Mouse (Mus musculus) stomach, embryonic 14.5 days (tissue): ENCODE measurements around the gene Sesn2. TPM values are rescaled to one million over a fixed set of nuclear protein-coding genes. Genes with fewer than 3 reads are reported as not detected.

Experiments used
- ATAC-seq: fragments of 200-750 bp; cut with Nextera tagmentation; 2 replicates; pipeline ENCODE4 v1.8.0; 2017; ENCODE audit warnings: low read depth, moderate TSS enrichment; ENCODE audit not compliant: insufficient number of reproducible peaks, insufficient read depth, low FRiP score
- H3K27ac ChIP-seq: fragments of 300-500 bp; sonication (generic); 2 replicates; pipeline ENCODE4 v1.5.1; 2014; ENCODE audit warnings: mild to moderate bottlenecking, low read length, moderate library complexity, mixed read lengths
- H3K27me3 ChIP-seq: fragments of 300-500 bp; sonication (generic); 2 replicates; pipeline ENCODE4 v1.6.1; 2014; ENCODE audit warnings: low read length, control low read depth, mixed read lengths; ENCODE audit not compliant: control insufficient read depth, insufficient read depth
- H3K36me3 ChIP-seq: fragments of 300-500 bp; sonication (generic); 2 replicates; pipeline ENCODE4 v1.6.1; 2014; ENCODE audit warnings: mild to moderate bottlenecking, control low read depth, low read length, moderate library complexity, mixed read lengths; ENCODE audit not compliant: control insufficient read depth, insufficient read depth
- H3K4me1 ChIP-seq: fragments of 300-500 bp; sonication (generic); 2 replicates; pipeline ENCODE4 v1.6.1; 2014; ENCODE audit warnings: low read length, control low read depth, mixed read lengths; ENCODE audit not compliant: control insufficient read depth, insufficient read depth
- H3K4me2 ChIP-seq: fragments of 300-500 bp; sonication (generic); replicated peaks from 2 replicates; pipeline ENCODE4 v1.6.1; 2014; ENCODE audit warnings: low read depth, low read length, control low read depth
- H3K4me3 ChIP-seq: fragments of 300-500 bp; sonication (generic); 2 replicates; pipeline ENCODE4 v1.5.1; 2014; ENCODE audit warnings: low read depth, low read length, control low read depth
- H3K9ac ChIP-seq: fragments of 300-500 bp; sonication (generic); replicated peaks from 2 replicates; pipeline ENCODE4 v1.6.1; 2014; ENCODE audit warnings: low read depth, mild to moderate bottlenecking, control low read depth, low read length, moderate library complexity, mixed read lengths
- H3K9me3 ChIP-seq: fragments of 300-500 bp; sonication (generic); 2 replicates; pipeline ENCODE4 v1.6.1; 2016; ENCODE audit warnings: low read depth, low read length, control low read depth; ENCODE audit not compliant: control insufficient read depth
- WGBS: fragments of 180-500 bp; shearing (Covaris S2); extraction: QIAGEN DNeasy Blood & Tissue Kit; methylation state at CpG from one replicate; pipeline ENCODE4 v1.1.7; 2014; 5-methylcytosine and 5-hydroxymethylcytosine counted together
- polyA plus RNA-seq: library from polyadenylated mRNA; unstranded; fragments of >200 nt; fragmentation: Nextera tagmentation; extraction: Ambion mirVana; gene quantifications from 2 replicates; pipeline ENCODE4 v1.2.1, GENCODE M21; 2014

The Sesn2 gene
- polyA plus RNA-seq, 1 experiment from 2014 or later, result 9.6 TPM

DNA sequence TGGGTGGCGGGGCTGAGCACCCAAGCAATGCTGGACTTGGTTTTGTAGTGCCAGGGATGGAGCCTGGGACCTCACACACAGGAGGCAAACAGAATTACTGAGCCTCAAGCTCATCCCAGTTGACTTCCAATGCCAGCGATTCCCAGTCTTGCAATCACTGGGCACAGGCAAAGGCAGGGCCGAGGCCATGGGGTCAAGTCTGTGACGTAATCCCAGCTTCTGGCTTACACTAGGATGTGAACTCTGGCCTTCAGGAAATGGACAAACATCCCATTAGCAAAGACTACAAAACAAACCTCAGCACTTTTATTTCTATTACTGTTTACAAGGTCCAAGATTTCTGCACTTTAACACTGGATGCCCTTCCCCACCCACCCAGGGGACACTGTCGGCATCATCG, 18.6 kb downstream of the Sesn2 start:
- no peaks in the 10 kb centered on the region for H3K27me3 ChIP-seq
- ATAC-seq, result no peak
- no peaks in the 10 kb centered on the region for H3K9me3 ChIP-seq
- no peak overlapping the region for H3K27ac ChIP-seq
- H3K4me1 ChIP-seq, result no peaks in the 10 kb centered on the region
- WGBS, result 77% methylated on average over 6 of the region's 6 CpGs
- H3K9ac ChIP-seq, result no peak overlapping the region
- H3K4me2 ChIP-seq, result no peak overlapping the region
- no peak overlapping the region for H3K4me3 ChIP-seq
- peaks cover 20% of the 10 kb centered on the region; the same call in 1 of the 2 replicates for H3K36me3 ChIP-seq

DNA sequence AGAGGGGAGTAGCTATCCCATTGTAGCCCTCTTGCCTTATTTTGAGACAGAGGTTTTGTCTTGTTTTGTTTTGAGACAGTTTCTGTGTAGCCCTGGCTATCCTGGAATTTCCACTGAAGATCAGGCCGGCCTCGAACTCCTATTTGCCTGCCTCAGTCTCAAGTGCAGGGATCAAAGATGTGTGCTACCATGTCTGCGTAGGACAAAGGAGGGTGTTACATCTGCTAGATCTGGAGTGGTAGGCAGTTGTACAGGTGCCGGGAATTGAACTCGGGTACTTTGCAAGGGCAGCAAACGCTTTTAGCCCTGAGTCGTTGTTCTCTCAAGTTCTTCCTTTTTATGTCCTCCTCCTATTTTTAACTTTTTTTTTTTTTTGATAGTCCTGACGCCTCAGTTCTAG, 19.2 kb downstream of the Sesn2 start:
- no peak for ATAC-seq
- Histone ChIP-seq H3K4me1 (no peaks in the 10 kb centered on the region), H3K27me3 (no peaks in the 10 kb centered on the region), H3K36me3 (peaks cover 16% of the 10 kb centered on the region; the same call in 1 of the 2 replicates), H3K9ac (no peak overlapping the region), H3K4me3 (no peak overlapping the region), H3K4me2 (no peak overlapping the region), H3K27ac (no peak overlapping the region), H3K9me3 (no peaks in the 10 kb centered on the region)
- WGBS, result 91% methylated on average over 8 of the region's 8 CpGs

DNA sequence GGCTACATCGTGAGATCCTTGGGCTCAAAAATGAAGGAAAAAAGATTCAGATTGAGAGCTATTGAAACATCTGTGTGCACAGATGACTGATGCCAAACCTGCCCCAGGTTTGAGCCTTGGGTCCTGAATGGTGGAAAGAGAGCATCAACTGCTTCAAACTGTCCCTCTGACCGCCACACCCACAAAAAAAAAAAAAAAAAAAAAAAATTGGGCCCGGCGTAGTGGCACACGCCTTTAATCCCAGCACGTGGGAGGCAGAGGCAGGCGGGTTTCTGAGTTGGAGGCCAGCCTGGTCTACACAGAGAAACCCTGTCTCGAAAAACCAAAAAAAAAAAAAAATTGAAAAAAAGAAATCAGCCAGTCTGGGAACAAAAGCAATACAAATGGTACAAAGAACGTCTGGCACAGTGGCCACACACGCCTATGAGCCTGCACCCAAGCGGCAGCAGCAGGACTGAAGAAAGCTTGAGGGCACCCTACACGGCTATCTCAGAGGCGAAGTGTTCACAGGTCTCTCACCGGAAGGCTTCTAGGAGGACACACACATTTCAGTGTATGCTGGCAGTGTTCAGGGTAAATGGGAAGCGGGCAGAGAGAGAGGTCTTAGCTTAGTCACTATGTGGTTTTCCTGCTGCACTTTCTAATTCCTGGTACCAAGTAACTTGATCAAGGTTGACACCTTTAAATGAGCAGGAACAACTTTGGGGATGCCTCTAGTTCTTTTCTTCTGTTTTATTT, 19.9 kb downstream of the Sesn2 start:
- Histone ChIP-seq H3K36me3 (peaks cover 13% of the 10 kb centered on the region; the same call in 1 of the 2 replicates), H3K4me1 (no peaks in the 10 kb centered on the region), H3K9me3 (no peaks in the 10 kb centered on the region), H3K27ac (no peak overlapping the region), H3K4me2 (no peak overlapping the region), H3K4me3 (no peak overlapping the region), H3K9ac (no peak overlapping the region), H3K27me3 (no peaks in the 10 kb centered on the region)
- ATAC-seq, result no peak
- WGBS, result 90% methylated on average over 15 of the region's 15 CpGs

DNA sequence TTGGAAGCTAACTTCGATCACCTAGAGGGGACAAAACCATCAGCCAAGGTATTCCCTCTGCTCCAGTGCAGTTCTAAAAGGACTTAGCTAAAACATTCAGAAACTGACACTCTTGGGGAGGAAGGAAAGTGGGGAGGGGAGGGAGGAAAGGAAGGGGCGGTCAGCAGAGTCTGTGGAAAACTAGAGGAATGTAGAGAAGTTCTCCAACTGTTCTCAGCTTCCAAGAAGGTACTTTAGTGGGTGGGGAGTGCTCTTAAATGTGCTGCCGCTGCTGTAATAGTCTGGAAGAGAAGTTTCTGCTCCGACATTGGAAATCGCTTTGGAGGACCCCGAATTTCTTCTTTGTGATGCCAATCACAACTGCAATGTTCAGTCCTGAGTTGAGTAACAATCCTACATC, 21.3 kb downstream of the Sesn2 start:
- Histone ChIP-seq H3K27me3 (no peaks in the 10 kb centered on the region), H3K27ac (no peak overlapping the region), H3K36me3 (0 out of 2 replicates have a peak, but pooled peaks cover 8% of the 10 kb centered on the region), H3K9ac (no peak overlapping the region), H3K4me2 (no peak overlapping the region), H3K9me3 (no peaks in the 10 kb centered on the region), H3K4me3 (no peak overlapping the region), H3K4me1 (no peaks in the 10 kb centered on the region)
- WGBS, result 66% methylated on average over 6 of the region's 6 CpGs
- ATAC-seq, result no peak

- Histone ChIP-seq H3K4me2 (no peak overlapping the region), H3K9ac (no peak overlapping the region), H3K27ac (no peak overlapping the region), H3K36me3 (0 out of 2 replicates have a peak, but pooled peaks cover 5% of the 10 kb centered on the region), H3K9me3 (no peaks in the 10 kb centered on the region), H3K4me3 (no peak overlapping the region), H3K4me1 (no peaks in the 10 kb centered on the region), H3K27me3 (no peaks in the 10 kb centered on the region)
- WGBS, result 79% methylated on average over 3 of the region's 3 CpGs
- no peak for ATAC-seq
Observed at GRCm38 (mm10) chr4:132488521-132488920, 21.8 kb downstream of the Sesn2 start.

DNA sequence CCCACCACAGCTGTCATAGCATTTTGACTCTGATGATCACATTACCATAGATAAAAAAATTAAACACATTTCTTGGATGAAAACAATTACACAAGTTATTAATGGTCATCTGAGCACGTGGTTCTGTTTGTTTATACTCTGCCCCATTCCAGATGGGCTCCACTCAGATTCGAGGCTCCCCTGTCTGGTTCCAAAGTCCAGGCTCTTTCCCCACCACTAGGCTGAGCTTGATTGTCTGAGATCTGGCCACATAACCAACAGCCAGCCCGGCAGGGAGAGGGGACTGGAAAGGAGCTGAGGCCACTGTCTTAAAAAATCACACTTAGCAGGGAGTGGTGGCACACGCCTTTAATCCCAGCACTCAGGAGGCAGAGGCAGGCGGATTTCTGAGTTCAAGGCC, 25.5 kb downstream of the Sesn2 start:
- no peaks in the 10 kb centered on the region for H3K36me3 ChIP-seq
- no peak overlapping the region for H3K4me2 ChIP-seq
- no peaks in the 10 kb centered on the region for H3K9me3 ChIP-seq
- no peak overlapping the region for H3K4me3 ChIP-seq
- H3K9ac ChIP-seq, result no peak overlapping the region
- ATAC-seq, result no peak
- no peaks in the 10 kb centered on the region for H3K27me3 ChIP-seq
- 46% methylated on average over 5 of the region's 5 CpGs for WGBS
- no peaks in the 10 kb centered on the region for H3K4me1 ChIP-seq
- no peak overlapping the region for H3K27ac ChIP-seq

DNA sequence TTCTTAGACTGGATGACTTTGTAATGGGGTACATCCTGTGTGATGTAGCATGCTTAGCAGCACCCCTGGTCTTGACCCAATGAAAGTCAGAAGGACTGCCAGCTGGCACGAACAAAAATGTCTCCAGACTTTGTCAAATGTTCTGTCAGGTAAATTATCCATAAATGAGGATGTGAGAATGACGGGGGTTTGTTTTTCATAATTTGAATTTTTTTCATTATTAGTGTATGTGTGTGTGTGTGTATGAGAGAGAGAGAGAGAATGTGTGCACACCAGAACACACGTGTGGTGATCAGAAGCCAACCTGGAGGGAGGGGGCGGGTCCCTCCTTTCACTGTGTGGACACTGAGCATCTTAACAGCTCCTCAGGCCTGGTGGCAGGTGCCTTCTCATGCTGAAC, 26.1 kb downstream of the Sesn2 start:
- no peak overlapping the region for H3K4me2 ChIP-seq
- H3K27ac ChIP-seq, result no peak overlapping the region
- H3K9ac ChIP-seq, result no peak overlapping the region
- no peaks in the 10 kb centered on the region for H3K9me3 ChIP-seq
- H3K27me3 ChIP-seq, result no peaks in the 10 kb centered on the region
- WGBS, result 70% methylated on average over 4 of the region's 4 CpGs
- ATAC-seq, result no peak
- H3K36me3 ChIP-seq, result no peaks in the 10 kb centered on the region
- no peaks in the 10 kb centered on the region for H3K4me1 ChIP-seq
- H3K4me3 ChIP-seq, result no peak overlapping the region

GRCm38 (mm10) chr4:132482956-132483608, 27.2 kb downstream of the Sesn2 start:
- no peak overlapping the region for H3K27ac ChIP-seq
- no peak overlapping the region for H3K4me2 ChIP-seq
- H3K4me1 ChIP-seq, result no peaks in the 10 kb centered on the region
- ATAC-seq, result no peak
- no peaks in the 10 kb centered on the region for H3K27me3 ChIP-seq
- H3K9me3 ChIP-seq, result no peaks in the 10 kb centered on the region
- H3K36me3 ChIP-seq, result no peaks in the 10 kb centered on the region
- H3K4me3 ChIP-seq, result no peak overlapping the region
- no peak overlapping the region for H3K9ac ChIP-seq
- WGBS, result 71% methylated on average over 13 of the region's 13 CpGs
